Mouse (Mus musculus): ENCODE results near the gene Tas1r3. TPM values are rescaled to one million over a fixed set of nuclear protein-coding genes. Genes with fewer than 3 reads are reported as not detected.

Tas1r3 gene
- under 1 TPM; 0.26 to 0.34 TPM for total RNA-seq (2021)
- long read RNA-seq, experiment 1, result 0 reads
- long read RNA-seq, experiment 2, result 0 reads

- no peak for DNase-seq (ENCODE audit: low spot score in 2 of 2)
Observed at GRCm38 (mm10) chr4:155863001-155863400, at the start of gene Tas1r3. Gene Tas1r3, minus strand, starts transcription at chr4:155863362.

- no peak for DNase-seq (ENCODE audit: low spot score in 2 of 2)
Observed at GRCm38 (mm10) chr4:155908751-155909150, 45.6 kb upstream of the Tas1r3 start.

- DNase-seq (ENCODE audit: low spot score in 2 of 2), result peak; percentile 5 to 12
Observed at GRCm38 (mm10) chr4:155908281-155908680, 45.1 kb upstream of the Tas1r3 start.

GRCm38 (mm10) chr4:155907003-155907402 lies 43.8 kb upstream of the Tas1r3 start:
- DNase-seq (ENCODE audit: low spot score in 2 of 2), result peak in 1 of 2 experiments; percentile 5

GRCm38 (mm10) chr4:155906125-155906524 lies 43.0 kb upstream of the Tas1r3 start:
- DNase-seq (ENCODE audit: low spot score in 2 of 2), result peak in 1 of 2 experiments; percentile 13

DNA sequence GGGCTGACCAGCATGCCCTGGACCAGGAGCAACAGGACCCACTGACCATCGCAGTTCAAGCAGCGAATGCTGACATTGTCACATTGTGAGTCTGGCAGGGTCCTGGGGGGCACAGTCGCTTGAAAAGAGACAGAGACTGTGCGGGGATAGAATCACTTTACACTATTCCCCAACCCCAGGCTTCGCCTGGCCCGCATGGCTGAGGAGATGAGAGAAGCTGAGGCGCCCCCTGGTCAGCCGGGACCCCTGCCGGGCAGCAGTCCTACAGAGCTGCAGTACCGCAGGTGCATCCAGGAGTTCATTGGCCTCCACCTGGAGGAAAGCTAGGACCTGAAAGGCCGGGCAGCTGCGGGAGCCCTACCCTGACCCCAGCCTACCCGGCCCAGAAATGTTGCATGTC lies 42.5 kb upstream of the Tas1r3 start:
- DNase-seq (ENCODE audit: low spot score in 2 of 2), result peak; percentile 7 to 15

GRCm38 (mm10) chr4:155904318-155905102 lies 41.3 kb upstream of the Tas1r3 start:
- peak; percentile 16 to 43 for DNase-seq (ENCODE audit: low spot score in 2 of 2)

DNA sequence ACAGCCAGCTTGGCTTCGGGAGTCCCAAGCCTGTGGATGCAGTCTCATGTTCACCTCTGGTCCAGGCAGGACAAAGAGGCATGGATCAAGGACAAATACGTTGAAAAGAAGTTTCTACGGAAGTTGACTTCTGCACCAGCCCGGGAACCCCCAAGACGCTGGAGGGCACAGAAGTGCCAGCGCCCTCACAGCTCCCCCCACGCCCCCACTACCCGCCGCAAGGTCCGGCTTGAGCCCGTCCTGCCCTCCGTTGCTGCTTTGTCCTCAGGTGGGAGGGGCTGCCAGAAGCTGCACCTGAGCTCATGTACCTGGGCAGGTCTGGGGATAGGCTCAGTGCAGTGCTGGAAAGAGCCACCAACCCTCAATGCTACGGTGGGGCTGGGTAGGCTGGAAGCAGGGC lies 40.1 kb upstream of the Tas1r3 start:
- peak in 1 of 2 experiments; percentile 14 for DNase-seq (ENCODE audit: low spot score in 2 of 2)

GRCm38 (mm10) chr4:155901205-155901604 lies 38.0 kb upstream of the Tas1r3 start:
- peak in 1 of 2 experiments; percentile 13 for DNase-seq (ENCODE audit: low spot score in 2 of 2)

DNA sequence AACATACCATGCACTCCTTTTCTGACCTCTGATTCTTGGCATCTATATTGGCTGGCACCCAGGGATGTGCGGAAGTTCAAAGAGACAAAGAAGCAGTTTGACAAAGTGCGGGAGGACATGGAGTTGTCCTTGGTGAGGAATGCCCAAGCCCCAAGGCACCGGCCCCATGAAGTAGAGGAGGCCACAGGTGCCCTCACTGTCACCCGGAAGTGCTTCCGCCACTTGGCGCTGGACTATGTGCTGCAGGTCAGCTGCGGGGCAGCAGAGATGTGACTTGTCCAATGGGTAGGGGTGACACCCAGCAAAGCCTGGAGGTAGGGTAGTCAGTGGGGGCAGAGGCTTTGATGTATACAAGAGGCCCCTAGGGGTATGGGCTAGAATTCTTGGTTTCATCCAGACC lies 36.2 kb upstream of the Tas1r3 start:
- peak in 1 of 2 experiments; percentile 14 for DNase-seq (ENCODE audit: low spot score in 2 of 2)

GRCm38 (mm10) chr4:155898318-155898717 lies 35.2 kb upstream of the Tas1r3 start:
- DNase-seq (ENCODE audit: low spot score in 2 of 2), result peak in 1 of 2 experiments; percentile 2

- DNase-seq (ENCODE audit: low spot score in 2 of 2), result peak in 1 of 2 experiments; percentile 6
Observed at GRCm38 (mm10) chr4:155896461-155896860, 33.3 kb upstream of the Tas1r3 start.

GRCm38 (mm10) chr4:155895826-155896225 lies 32.7 kb upstream of the Tas1r3 start:
- DNase-seq (ENCODE audit: low spot score in 2 of 2), result peak in 1 of 2 experiments; percentile 9

DNA sequence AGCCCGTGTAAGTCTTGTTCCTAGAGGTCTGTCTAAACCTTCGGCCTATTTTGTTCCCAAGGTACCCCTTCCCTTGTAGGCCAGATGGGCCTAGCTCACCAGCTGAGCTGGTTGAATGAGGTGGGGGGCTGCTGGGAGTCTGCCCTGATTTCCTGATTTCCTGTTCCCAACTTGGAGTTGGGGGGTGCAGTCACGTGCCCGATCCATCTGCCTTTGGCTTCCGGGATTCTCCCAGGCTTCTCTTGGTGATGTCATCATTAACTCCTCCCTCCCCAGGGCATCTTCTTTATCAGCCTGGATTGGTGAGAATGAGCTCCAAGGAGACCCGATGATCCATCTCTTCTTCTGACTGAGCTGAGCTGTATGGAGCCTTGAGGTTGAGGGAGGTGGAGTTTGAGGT lies 32.1 kb upstream of the Tas1r3 start:
- DNase-seq (ENCODE audit: low spot score in 2 of 2), result peak in 1 of 2 experiments; percentile 70

DNA sequence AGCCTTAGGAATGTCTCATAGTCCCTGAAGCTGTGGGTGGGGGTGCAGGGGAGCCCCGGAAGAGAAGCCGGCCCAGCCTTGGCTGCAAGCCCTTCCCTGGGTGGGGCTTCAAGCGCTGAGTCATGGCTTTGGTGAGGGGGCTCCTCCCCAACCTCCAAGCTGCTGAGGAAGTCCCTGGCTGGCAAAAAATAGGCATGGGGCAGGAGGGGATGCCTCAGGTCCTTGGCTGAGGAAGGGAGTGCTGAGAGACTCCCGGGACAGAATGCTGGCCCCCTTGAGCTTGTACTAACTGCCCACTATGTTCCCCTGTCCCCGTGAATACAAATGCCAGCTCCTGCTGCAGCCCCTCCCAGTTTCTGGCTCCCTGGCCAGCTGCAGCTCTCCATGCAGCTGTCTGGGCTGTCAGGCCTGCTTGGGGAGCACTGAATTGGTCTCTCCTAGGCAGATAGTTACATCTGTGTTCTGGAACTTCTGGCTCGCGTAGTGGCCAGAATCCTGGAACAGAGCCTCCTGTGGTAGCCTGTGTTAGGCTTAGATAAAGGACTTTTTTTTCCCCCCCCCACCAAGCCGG lies 31.2 kb upstream of the Tas1r3 start:
- DNase-seq (ENCODE audit: low spot score in 2 of 2), result peak; percentile 52 to 80

- DNase-seq (ENCODE audit: low spot score in 2 of 2), result peak; percentile 6 to 12
Observed at GRCm38 (mm10) chr4:155893212-155893690, 30.1 kb upstream of the Tas1r3 start.

DNA sequence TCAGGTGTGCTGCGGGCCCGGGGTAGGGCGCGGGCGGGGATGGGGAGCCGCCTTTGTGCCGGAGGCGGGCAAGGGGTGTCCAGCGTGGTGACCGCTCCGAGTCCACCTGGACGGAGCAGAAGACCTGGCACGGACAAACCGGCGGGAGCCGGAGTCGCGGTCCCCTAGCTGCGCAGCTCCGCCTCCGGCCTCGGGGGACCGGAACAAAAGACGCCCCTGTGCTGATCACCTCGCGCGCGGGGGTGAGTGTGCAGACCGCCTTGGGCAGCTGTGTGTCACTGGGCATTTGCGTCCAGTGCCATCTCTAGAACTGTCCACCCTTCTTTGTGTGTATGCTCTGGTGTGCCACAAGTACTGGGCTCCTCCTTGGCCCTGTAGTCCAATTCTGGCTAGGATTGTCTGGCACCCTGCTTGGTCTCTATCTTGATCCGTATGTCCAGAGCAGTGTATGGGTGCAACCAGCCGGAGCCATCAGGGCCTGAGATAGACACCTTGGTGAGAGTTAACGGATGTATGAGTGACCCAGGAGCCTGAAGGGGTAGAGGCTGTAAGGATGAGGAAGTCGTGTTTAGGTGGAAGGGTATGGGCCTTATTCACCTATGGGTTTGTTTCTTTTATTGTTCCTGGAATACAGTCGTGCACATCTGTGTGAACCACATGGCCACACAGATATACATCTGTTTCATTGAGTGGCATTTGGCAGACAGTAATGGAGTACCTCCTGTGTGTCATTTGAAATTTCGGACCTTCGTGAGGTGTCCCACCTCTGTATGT lies 29.5 kb upstream of the Tas1r3 start:
- DNase-seq (ENCODE audit: low spot score in 2 of 2), result peak; percentile 37 to 53

GRCm38 (mm10) chr4:155892017-155892416 lies 28.9 kb upstream of the Tas1r3 start:
- peak; percentile 77 to 89 for DNase-seq (ENCODE audit: low spot score in 2 of 2)

- peak; percentile 94 to 98 for DNase-seq (ENCODE audit: low spot score in 2 of 2)
Observed at GRCm38 (mm10) chr4:155891551-155892001, 28.4 kb upstream of the Tas1r3 start, which contains the start of the genes Pusl1 and Acap3. Gene Pusl1, minus strand, starts transcription at chr4:155891781. Gene Acap3, plus strand, starts transcription at chr4:155891822.

GRCm38 (mm10) chr4:155891011-155891471 lies 27.9 kb upstream of the Tas1r3 start:
- DNase-seq (ENCODE audit: low spot score in 2 of 2), result no peak

GRCm38 (mm10) chr4:155889316-155889715 lies 26.2 kb upstream of the Tas1r3 start:
- peak in 1 of 2 experiments; percentile 13 for DNase-seq (ENCODE audit: low spot score in 2 of 2)
